Mouse (Mus musculus) cerebral cortex, adult 2 months (tissue): Measurements from ENCODE around the gene Fkbpl.

Experiments
- WGBS: fragments of 180-500 bp; shearing (Covaris S2); methylation state at CpG from one replicate; pipeline ENCODE4 v1.1.7; 2018; 5-methylcytosine and 5-hydroxymethylcytosine counted together

Fkbpl gene

DNA sequence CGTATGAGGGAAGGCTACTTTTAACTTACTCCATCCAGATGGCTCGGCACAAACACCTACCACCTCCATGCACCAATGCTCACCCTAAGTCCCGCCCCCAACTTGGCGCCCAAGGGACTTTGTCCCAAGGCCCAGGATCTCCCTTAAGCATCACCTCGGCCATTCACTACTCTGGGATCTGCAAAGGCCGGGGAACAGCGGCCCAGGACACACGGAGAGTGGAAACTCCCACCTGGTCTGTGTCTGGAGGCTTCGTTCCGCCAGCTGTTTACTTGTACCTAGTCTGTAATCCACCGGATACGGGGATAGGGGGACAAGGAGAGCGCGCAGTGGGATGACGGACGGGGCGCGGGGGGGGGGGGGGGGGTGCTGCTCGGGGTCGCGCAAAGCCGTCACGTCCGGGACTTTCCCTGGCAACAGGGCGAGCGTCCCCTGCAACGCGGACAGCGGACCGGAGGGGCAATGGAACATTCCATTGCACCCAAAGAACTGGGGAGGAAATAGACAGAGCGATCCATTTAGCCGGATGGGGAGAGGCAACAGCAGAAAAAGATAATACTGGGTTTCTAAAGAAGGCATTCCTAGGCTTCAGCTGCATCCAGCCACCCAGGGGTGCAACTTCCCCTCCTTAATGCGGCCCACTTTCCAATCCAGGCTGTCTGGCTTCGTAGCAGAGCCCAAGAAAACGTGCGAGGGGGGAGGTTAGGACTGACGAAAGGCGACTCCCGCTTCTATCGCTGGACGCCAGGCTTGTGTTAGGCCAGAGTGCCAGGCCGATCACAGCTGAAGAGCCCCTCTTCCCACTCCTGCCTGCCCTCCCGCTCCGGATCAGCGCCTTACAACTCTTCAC, 17.2 kb upstream of the Fkbpl start:
- under 1% methylated on average over 45 of the region's 45 CpGs for WGBS

GRCm38 (mm10) chr17:34627943-34628643, 16.5 kb upstream of the Fkbpl start, which contains the start of gene Ppt2:
Gene Ppt2, minus strand, starts transcription at chr17:34628510.
- WGBS, result 1% methylated on average over 29 of the region's 29 CpGs

DNA sequence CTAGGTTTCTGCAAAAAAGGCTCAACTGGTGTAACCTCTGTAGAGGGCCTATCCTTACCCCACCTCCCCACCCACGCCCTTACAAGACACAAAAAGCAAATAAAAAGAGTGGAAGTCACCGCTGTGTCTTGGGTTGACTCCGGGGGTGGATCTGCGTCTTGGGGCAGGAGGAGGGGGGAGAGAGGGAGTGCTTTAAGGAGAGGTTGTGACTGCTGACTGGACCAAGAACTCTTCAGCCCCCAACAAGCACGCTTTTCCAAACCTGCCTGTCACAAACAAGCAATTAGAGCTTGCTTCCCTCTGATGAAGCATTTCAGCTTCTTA, 16.0 kb upstream of the Fkbpl start:
- WGBS, result 30% methylated on average over 5 of the region's 5 CpGs

DNA sequence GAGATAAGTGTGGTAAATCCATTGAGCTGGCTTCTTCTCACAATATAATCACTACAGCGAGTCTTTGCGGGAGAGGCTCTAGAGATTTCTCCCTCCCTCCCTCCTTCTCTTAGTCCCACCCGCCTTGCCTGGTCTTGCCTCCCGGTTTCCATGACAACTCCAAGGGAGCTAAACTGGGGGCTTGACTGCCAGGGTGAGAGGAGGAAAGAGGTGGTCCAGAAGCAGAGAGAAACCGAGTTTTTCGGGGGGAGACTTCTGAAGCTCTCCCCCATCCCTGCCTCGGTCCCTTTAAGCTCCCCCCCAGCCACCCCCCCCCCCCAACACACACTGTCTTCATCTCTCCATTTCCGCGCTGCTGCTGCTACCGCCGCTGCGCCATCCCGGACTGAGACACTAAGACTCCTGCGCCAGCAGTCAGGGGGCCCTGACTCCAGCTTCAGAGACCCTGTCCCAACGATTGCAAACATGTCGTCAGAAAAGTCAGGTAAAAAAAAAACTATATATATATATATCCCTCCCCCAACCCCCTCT, 15.3 kb upstream of the Fkbpl start, which contains the start of gene Prrt1:
Gene Prrt1 (plus strand): TSS at position 313 of the 531 bp plus-strand sequence.
- 14% methylated on average over 16 of the region's 16 CpGs for WGBS

DNA sequence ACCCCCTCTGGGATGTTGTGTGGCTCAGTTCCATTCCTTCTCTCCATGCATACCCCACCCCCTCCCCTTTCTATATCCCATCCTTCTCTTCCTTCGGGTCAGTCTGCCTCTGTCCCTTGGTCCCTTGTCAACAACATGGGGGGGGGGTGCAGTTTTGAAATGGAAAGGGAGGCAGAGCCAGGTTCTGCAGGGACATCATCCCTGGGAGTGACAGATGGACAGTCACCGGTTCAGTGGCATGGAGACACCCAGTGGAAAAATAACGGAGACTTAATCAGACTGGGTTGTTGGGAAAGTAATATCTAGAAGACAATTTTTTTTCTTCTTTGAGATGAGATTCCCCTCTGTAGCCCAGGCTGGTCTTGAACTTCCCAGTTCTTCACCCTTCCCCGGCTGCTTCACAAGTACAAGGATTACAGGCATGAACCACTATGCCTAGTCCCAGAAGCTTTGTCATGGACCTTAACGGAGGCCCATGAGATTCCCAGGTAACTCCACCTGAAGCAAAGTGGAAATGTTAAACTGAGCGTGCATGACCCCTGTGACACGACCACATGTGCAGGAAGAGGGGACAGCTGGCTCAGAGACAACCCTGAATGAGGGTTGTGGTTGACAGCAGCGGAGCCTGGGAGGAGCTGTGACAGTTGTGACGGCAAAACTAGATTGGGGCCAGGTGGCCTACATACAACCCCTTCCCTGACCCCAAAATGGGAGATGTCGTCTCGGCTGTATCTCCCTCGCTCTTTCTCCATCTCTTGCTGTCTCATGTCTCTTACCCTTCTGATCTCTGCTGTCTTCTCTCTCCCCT, 14.6 kb upstream of the Fkbpl start:
- 24% methylated on average over 12 of the region's 12 CpGs for WGBS

GRCm38 (mm10) chr17:34630761-34631301, 13.7 kb upstream of the Fkbpl start:
- 4% methylated on average over 48 of the region's 48 CpGs for WGBS

GRCm38 (mm10) chr17:34631647-34632046, 12.9 kb upstream of the Fkbpl start:
- WGBS, result 24% methylated on average over 12 of the region's 12 CpGs

DNA sequence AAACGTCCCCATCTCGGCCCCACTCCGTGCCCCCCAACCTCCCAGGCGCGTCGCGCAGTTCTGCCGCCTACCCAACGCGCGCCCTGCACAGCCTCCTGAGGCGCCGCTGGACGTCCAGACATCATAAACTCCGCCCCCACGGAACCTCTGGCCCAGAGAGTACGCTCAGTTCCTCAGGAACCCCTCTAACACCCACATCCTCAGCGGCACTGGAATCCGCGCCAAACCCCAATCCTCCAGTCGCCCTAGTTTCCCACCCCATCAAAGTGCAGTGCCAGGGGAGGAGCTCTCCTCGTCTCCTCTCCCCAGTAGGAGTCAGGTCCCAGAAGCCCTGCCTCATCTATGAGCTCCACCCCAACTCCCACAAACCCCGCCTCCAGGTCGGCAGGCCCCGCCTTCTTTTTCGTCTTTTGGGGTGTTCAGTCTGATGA, 12.3 kb upstream of the Fkbpl start:
- 4% methylated on average over 26 of the region's 26 CpGs for WGBS

GRCm38 (mm10) chr17:34635671-34636070, 8.9 kb upstream of the Fkbpl start:
- whole genome bisulfite sequencing, result 55% methylated on average over 2 of the region's 2 CpGs

- 60% methylated on average over 3 of the region's 3 CpGs for WGBS
Measured at GRCm38 (mm10) chr17:34637459-34637858, 7.1 kb upstream of the Fkbpl start.

GRCm38 (mm10) chr17:34639461-34640255, 4.9 kb upstream of the Fkbpl start:
- WGBS, result 78% methylated on average over 7 of the region's 7 CpGs

DNA sequence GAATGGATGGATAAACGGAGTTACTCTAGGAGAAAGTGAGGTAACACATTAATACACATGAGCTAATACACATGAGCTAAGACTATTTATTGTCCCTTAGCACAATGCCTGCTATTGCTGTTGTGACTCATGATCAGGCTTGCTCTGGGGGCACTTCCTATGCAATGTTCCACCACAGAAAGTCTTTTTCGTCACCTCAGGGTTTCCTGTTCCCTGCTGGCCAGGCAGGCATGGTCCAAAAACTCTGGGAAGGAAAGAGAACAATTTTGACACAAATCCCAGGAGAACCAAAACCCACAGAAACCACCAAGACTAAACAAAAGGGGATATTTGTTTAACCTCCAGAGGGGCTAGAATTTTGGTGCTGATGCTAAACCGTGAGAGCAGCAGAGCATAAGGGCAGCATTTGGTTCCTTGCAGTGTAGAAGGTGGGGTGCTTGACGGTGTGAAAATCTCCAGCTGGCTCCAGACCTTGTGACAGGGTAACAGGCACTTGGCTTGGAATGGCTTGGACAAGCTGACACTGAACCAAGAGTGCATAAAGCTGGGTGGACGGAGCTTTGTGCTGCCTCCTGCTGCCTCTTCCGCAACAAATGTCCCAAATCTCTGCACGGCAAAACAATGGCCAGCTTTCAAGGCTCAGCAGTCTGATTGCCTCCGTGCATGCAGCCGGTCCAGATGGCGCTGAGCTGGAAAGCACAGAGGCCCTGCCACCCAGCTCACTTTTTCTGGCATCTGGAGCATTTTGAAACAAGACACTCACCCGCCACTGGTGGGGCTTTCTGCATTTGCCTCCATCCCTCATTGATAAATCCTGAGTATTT, 3.6 kb upstream of the Fkbpl start:
- WGBS, result 15% methylated on average over 11 of the region's 11 CpGs

DNA sequence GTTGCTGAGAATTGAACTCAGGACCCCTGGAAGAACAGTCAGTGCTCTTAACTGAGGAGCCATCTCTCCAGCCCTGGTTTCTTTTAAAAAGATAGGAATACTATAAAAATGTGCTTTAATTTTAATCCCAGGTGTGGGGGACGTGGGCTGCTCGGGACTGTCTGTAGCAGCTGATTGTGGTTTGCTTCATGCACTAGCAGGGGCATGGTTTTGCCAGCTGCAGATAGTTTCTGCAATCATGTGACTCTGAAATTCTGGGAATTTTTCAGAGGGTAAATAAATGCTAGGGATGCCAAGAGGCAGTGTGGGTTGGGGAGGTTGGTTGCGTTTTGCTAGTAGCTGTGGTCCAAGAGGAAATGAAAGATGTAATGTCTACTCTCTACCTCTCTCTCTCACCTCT, 2.6 kb upstream of the Fkbpl start:
- 80% methylated on average over 3 of the region's 3 CpGs for WGBS

- WGBS, result 86% methylated on average over 4 of the region's 4 CpGs
Measured at GRCm38 (mm10) chr17:34643379-34643778, 1.2 kb upstream of the Fkbpl start.

GRCm38 (mm10) chr17:34643944-34644343, 620 bp upstream of the Fkbpl start:
- 61% methylated on average over 10 of the region's 10 CpGs for WGBS

DNA sequence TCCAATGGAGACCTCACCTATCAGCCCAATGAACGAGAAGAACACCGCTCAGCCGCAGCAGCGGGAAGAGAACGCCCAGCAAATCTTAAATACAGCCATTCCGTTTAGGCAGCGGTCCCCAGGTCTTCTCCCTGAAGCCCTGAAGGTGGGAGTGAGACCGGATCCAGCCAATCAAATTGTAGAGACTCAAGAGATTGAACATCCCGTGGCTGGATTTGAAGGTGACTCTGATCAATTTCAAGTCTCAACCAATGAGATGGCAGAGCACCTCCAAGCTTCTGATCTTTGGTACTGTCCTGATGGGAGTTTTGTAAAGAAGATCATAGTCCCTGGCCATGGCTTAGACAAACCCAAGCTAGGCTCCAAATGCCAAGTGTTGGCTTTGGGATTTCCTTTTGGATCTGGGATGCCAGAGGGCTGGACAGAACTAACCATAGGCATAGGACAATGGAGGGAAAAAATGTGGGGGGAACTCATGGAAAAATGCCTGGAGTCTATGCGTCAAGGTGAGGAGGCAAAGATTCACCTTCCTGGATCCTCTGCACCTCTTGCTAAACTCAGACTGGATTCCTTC, 779 bp downstream of the Fkbpl start:
- WGBS, result 45% methylated on average over 10 of the region's 10 CpGs

GRCm38 (mm10) chr17:34645831-34646511, 1.4 kb downstream of the Fkbpl start:
- WGBS, result 66% methylated on average over 30 of the region's 30 CpGs

- 1% methylated on average over 66 of the region's 66 CpGs for WGBS
Measured at GRCm38 (mm10) chr17:34646906-34647787, 2.6 kb downstream of the Fkbpl start, which contains the start of gene Atf6b. Gene Atf6b, plus strand, starts transcription at chr17:34647146.
